Mouse (Mus musculus): ENCODE data around the gene Plekhh2. TPM values are rescaled to one million over a fixed set of nuclear protein-coding genes. Genes with fewer than 3 reads are reported as not detected.
A peak's percentile ranks its signal among the peaks of the same experiment; 100 is the strongest.

Gene Plekhh2
- polyA plus RNA-seq, 1 experiment, result 0.63 TPM

DNA sequence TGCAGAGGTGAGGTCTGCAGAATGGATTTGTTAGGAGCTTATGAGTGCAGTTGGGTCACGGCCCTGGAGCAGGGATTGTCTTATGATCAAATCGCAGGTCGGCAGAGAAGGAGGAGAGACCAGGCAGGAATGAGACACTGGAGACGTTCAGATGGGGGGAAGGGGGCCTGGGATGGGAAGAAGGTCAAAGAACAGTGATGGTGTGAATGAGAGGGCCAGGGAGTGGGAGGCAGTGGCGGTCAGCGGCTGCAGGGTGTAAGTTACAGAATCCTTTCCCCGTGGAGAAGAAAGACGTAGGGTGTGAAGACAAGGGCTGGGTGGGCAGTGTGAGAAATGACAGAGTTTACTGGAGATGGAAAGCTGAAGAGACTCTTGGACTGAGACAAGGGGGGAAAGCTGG is 69.1 kb downstream of the Plekhh2 start:
- Histone ChIP-seq H3K27ac (ENCODE audit: insufficient read depth, low read depth, low read length) (no peak overlapping the region), H3K4me1 (ENCODE audit: control insufficient read depth, insufficient read depth, low read length) (peaks cover 40% of the 10 kb centered on the region), H3K4me3 (ENCODE audit: insufficient read depth, low read length) (no peak overlapping the region)
- TF ChIP-seq POLR2A (IDR thresholded peaks at IDR 0.05; ENCODE audit: borderline replicate concordance, low read depth, low read length) (no peak), CTCF (IDR thresholded peaks at IDR 0.05; ENCODE audit: low read depth, low read length) (no peak)

DNA sequence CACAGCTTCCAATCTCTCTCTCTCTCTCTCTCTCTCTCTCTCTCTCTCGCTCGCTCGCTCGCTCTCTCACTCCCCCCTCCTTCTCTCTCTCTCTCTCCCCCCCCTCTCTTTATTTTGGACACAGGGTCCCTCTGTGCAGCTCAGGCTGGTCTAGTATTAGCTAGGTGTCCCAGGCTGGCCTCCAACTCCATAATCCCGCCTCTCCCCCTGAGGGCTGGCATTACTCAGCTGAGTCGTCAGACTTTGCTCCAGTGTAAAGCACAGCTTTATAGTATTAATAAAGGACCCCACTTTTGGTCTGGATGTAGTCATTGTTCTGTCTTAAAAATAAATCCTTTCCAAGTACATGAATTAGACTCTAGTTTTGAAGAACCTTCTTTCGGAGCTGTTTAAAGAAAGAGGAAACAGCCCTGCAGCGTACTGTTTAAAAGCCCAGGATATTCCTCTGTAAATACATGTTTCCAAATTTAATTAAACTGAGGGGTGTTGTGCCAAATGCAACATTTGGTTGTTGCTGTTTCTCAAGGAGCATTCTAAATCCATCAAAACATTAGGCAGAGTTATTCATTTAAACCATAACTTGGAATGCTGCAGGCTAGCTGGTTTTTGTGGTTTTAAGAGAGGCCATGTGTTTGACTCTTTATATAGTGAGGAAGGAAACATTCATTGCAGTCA is 70.2 kb downstream of the Plekhh2 start:
- Histone ChIP-seq H3K27ac (ENCODE audit: insufficient read depth, low read depth, low read length) (peak overlapping the region; percentile 19), H3K4me3 (ENCODE audit: insufficient read depth, low read length) (no peak overlapping the region), H3K4me1 (ENCODE audit: control insufficient read depth, insufficient read depth, low read length) (peaks cover 34% of the 10 kb centered on the region)
- TF ChIP-seq POLR2A (IDR thresholded peaks at IDR 0.05; ENCODE audit: borderline replicate concordance, low read depth, low read length), result no peak

DNA sequence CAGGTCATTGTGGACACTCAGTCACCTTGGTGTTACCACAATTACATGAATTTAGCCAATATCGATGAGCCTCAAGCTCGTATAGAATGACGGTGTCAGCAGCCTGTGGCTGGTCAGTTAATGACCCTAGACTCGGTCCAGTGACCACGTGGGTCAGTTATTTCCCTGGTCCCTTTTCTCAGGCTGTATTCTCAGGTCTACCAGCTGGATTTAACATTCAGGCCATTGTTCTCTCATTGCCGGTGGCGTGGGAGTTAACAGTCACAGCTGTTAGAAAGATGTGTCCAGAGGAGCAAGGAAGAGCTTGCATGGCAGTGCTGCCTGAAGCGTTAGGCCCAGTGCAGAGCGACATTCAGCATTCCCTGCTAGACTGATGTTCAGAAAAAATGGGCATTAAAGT is 72.4 kb downstream of the Plekhh2 start:
- TF ChIP-seq CTCF (IDR thresholded peaks at IDR 0.05; ENCODE audit: low read depth, low read length) (no peak), POLR2A (IDR thresholded peaks at IDR 0.05; ENCODE audit: borderline replicate concordance, low read depth, low read length) (no peak)
- Histone ChIP-seq H3K27ac (ENCODE audit: insufficient read depth, low read depth, low read length) (no peak overlapping the region), H3K4me1 (ENCODE audit: control insufficient read depth, insufficient read depth, low read length) (peaks cover 23% of the 10 kb centered on the region), H3K4me3 (ENCODE audit: insufficient read depth, low read length) (no peak overlapping the region)

DNA sequence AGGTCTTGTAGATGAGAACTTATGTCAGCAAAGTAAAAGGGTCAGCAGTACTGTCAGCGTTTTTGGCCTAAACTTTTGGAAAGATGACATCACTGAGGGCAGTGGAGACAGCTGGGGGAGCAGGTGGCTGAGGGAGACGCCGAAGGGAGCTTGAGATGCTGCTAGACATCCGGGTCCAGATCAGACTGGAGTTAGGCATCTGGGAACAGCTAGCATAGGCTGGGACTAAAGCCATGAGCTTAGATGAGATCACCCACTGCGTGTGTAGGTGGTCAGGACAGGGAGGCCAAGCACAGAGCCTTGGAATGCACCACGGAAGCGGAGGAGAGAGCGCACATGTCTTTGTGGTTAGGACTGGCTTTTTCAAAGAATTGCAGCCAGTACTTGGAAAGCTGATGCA is 73.4 kb downstream of the Plekhh2 start:
- Histone ChIP-seq H3K4me3 (ENCODE audit: insufficient read depth, low read length) (no peak overlapping the region), H3K4me1 (ENCODE audit: control insufficient read depth, insufficient read depth, low read length) (peaks cover 13% of the 10 kb centered on the region), H3K27ac (ENCODE audit: insufficient read depth, low read depth, low read length) (no peak overlapping the region)
- TF ChIP-seq CTCF (IDR thresholded peaks at IDR 0.05; ENCODE audit: low read depth, low read length) (no peak), POLR2A (IDR thresholded peaks at IDR 0.05; ENCODE audit: borderline replicate concordance, low read depth, low read length) (no peak)

DNA sequence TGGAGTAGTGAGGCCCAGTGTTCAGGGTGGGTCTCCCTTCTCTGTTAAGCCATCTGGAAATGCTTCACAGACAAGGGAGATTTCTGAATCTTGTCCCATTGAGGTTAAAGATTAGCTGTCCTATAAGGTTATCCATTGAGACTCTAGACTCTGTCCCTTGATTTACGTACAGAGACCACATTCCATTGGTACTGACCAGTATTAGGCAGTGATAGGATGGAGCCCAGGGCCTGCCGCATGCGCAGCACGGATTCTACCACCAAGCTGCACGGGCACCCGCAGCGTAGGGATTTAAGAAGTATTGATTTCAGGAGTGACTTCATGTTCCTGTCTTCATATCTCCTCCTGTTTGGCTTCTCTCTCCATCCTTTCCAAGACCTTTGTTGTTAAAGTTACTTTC is 78.4 kb downstream of the Plekhh2 start:
- Histone ChIP-seq H3K4me3 (ENCODE audit: insufficient read depth, low read length) (no peak overlapping the region), H3K4me1 (ENCODE audit: control insufficient read depth, insufficient read depth, low read length) (no peaks in the 10 kb centered on the region), H3K27ac (ENCODE audit: insufficient read depth, low read depth, low read length) (no peak overlapping the region)
- TF ChIP-seq CTCF (IDR thresholded peaks at IDR 0.05; ENCODE audit: low read depth, low read length), result no peak
- no peak for TF ChIP-seq POLR2A (IDR thresholded peaks at IDR 0.05; ENCODE audit: borderline replicate concordance, low read depth, low read length)

DNA sequence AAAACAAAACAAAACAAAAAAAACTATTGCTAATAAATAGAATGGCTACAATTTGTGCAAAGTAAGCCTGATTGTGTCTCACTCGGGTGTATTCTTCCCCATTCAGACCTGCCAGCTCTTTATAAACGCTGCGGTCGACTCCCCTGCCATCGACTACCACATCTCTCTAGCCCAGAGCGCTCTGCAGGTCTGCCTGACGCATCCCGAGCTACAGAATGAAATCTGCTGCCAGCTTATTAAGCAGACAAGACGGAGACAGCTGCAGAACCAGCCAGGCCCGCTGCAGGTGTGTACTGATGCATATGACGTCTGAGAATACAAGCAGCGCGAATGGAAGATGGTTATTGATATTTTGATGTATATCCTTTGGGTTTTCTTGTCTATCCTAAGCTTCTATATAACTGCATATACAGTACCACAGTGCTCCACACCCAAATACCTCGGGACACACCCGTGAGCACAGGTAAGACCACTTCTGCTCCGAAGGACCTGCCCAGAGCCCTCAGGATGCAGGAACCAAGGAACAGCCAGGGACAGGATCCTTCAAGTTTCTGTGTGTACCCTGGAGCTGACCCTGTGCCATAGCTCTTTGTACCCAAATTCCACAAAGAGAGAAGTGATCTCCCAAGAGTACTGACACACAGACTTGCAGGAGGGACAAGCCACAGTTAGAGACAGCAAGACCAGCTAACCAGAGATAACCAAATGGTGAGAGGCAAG is 79.9 kb downstream of the Plekhh2 start:
- no peak overlapping the region for H3K27ac ChIP-seq (ENCODE audit: insufficient read depth, low read depth, low read length)
- no peaks in the 10 kb centered on the region for H3K4me1 ChIP-seq (ENCODE audit: control insufficient read depth, insufficient read depth, low read length)
- no peak overlapping the region for H3K4me3 ChIP-seq (ENCODE audit: insufficient read depth, low read length)
- TF ChIP-seq POLR2A (IDR thresholded peaks at IDR 0.05; ENCODE audit: borderline replicate concordance, low read depth, low read length), result no peak
- no peak for TF ChIP-seq CTCF (IDR thresholded peaks at IDR 0.05; ENCODE audit: low read depth, low read length)

DNA sequence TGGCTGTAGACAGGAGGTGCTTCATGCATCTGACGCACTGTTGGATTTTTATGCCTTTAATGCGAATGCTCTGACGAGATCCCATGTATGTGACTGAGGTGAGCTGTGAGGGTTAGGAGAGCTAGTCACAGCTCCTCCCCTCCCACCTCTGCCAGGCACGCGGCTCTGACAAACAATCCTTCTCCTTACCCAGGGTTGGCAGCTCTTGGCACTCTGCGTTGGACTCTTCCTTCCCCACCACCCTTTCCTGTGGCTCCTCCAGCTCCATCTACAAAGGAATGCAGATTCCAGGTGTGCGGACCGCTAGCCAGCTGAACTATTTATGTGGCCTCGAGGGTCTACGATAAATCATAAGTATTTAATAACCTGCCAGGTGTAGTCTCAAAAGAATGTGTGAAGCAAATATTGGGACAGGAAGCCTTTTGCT is 84.3 kb downstream of the Plekhh2 start:
- no peak for TF ChIP-seq POLR2A (IDR thresholded peaks at IDR 0.05; ENCODE audit: borderline replicate concordance, low read depth, low read length)
- no peak for TF ChIP-seq CTCF (IDR thresholded peaks at IDR 0.05; ENCODE audit: low read depth, low read length)
- no peak overlapping the region for H3K4me3 ChIP-seq (ENCODE audit: insufficient read depth, low read length)
- no peaks in the 10 kb centered on the region for H3K4me1 ChIP-seq (ENCODE audit: control insufficient read depth, insufficient read depth, low read length)
- no peak overlapping the region for H3K27ac ChIP-seq (ENCODE audit: insufficient read depth, low read depth, low read length)

DNA sequence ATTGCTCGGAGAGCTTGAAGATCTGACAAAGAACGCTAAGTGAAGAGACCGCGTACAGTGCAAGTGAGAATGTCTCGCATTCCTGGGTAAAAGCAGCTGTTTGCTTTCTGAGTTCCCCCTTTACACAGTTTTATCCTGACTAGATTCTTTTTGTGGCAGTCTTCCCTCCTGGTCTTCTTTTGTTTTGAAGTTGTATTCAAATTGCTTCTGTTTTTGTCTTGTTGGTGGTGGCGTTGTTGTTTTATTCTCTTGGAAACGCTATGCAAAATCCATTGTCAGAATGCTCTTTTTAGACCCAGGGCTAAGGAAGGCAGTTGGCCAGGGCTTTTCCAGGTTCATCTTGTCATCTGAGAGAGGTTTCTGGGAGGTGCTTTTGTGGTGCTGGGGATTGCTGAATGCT is 84.8 kb downstream of the Plekhh2 start:
- TF ChIP-seq CTCF (IDR thresholded peaks at IDR 0.05; ENCODE audit: low read depth, low read length) (no peak), POLR2A (IDR thresholded peaks at IDR 0.05; ENCODE audit: borderline replicate concordance, low read depth, low read length) (no peak)
- Histone ChIP-seq H3K4me3 (ENCODE audit: insufficient read depth, low read length) (no peak overlapping the region), H3K27ac (ENCODE audit: insufficient read depth, low read depth, low read length) (no peak overlapping the region), H3K4me1 (ENCODE audit: control insufficient read depth, insufficient read depth, low read length) (no peaks in the 10 kb centered on the region)

DNA sequence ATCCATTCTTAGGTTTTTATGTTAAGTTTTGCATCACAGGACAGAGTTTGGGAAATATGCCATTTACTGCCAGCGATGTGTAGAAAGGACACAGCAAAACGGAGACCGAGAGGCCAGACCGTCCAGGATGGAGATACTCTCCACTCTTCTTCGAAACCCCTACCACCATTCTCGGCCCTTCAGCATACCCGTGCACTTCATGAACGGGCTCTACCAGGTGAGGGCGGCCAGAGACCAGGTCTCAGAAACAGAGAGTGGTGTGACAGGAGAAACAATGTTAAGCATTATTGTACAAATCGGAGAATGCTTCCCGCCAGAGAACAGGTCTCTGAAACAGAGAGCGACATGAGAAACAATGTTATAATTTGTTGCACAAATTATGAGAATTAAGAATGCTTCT is 86.2 kb downstream of the Plekhh2 start:
- Histone ChIP-seq H3K4me3 (ENCODE audit: insufficient read depth, low read length) (no peak overlapping the region), H3K27ac (ENCODE audit: insufficient read depth, low read depth, low read length) (no peak overlapping the region), H3K4me1 (ENCODE audit: control insufficient read depth, insufficient read depth, low read length) (no peaks in the 10 kb centered on the region)
- TF ChIP-seq CTCF (IDR thresholded peaks at IDR 0.05; ENCODE audit: low read depth, low read length), result no peak
- TF ChIP-seq POLR2A (IDR thresholded peaks at IDR 0.05; ENCODE audit: borderline replicate concordance, low read depth, low read length), result no peak

DNA sequence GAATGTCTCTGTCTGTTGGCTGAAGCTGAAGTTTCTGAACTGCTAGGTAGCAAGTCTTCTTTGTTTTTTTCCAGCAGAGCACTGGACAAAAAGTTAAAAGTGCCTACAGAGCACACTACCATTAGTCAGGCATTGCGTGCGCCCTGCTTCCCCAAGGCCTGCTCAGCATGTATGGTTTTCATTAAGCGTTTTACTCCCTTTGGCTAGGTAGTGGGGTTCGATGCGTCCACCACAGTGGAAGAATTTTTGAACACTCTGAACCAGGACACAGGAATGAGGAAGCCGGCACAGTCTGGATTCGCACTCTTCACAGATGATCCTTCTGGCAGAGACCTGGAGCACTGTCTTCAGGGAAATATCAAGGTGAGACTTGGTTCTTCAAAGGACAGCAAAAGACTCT is 87.2 kb downstream of the Plekhh2 start:
- Histone ChIP-seq H3K4me1 (ENCODE audit: control insufficient read depth, insufficient read depth, low read length) (no peaks in the 10 kb centered on the region), H3K27ac (ENCODE audit: insufficient read depth, low read depth, low read length) (no peak overlapping the region), H3K4me3 (ENCODE audit: insufficient read depth, low read length) (no peak overlapping the region)
- TF ChIP-seq POLR2A (IDR thresholded peaks at IDR 0.05; ENCODE audit: borderline replicate concordance, low read depth, low read length) (no peak), CTCF (IDR thresholded peaks at IDR 0.05; ENCODE audit: low read depth, low read length) (no peak)

All from bone marrow macrophage, adult 2 months (primary cell).